Mouse (Mus musculus): ENCODE measurements at regions not wholly inside any gene's neighbourhood (a gene's known extent, or its start where the extent isn't known, plus 50 kb on each side); places are given as distances from the start of the nearest gene placed in this dataset.

- no peak for DNase-seq
These were observed 150.4 kb downstream of the Cryba4 start for GRCm38 (mm10) chr5:112101739-112102590.

GRCm38 (mm10) chr5:112110306-112110969, 141.9 kb downstream of the Cryba4 start:
- DNase-seq: peak; percentile 20 to 30

GRCm38 (mm10) chr5:112120766-112121165, 131.6 kb downstream of the Cryba4 start:
- no peak for DNase-seq

GRCm38 (mm10) chr5:112121554-112121953, 130.8 kb downstream of the Cryba4 start:
- DNase-seq: no peak

- no peak for DNase-seq
These were observed 129.7 kb downstream of the Cryba4 start for GRCm38 (mm10) chr5:112122581-112122980.

- DNase-seq: no peak
These were observed 125.1 kb downstream of the Cryba4 start for GRCm38 (mm10) chr5:112127171-112127570.

- DNase-seq: peak; percentile 10 to 24
These were observed 119.6 kb downstream of the Cryba4 start for GRCm38 (mm10) chr5:112132746-112133145.

- peak; percentile 51 to 56 for DNase-seq
These were observed 118.4 kb downstream of the Cryba4 start for GRCm38 (mm10) chr5:112133688-112134573.

- DNase-seq: no peak
These were observed 115.7 kb downstream of the Cryba4 start for GRCm38 (mm10) chr5:112136646-112137045.

GRCm38 (mm10) chr5:112138246-112138645, 114.1 kb downstream of the Cryba4 start:
- no peak for DNase-seq

GRCm38 (mm10) chr5:112142731-112143130, 109.6 kb downstream of the Cryba4 start:
- DNase-seq: peak; percentile 7 to 21

- no peak for DNase-seq
These were observed 108.2 kb downstream of the Cryba4 start for GRCm38 (mm10) chr5:112143993-112144621.

- DNase-seq: peak; percentile 80 to 83
These were observed 98.6 kb downstream of the Cryba4 start for GRCm38 (mm10) chr5:112153675-112154085.

GRCm38 (mm10) chr5:112154650-112155049, 97.7 kb downstream of the Cryba4 start:
- no peak for DNase-seq

- no peak for DNase-seq
These were observed 97.3 kb downstream of the Cryba4 start for GRCm38 (mm10) chr5:112155051-112155450.

GRCm38 (mm10) chr5:112156005-112156404, 96.3 kb downstream of the Cryba4 start:
- DNase-seq: no peak

GRCm38 (mm10) chr5:112166410-112167175, 85.7 kb downstream of the Cryba4 start:
- DNase-seq: no peak

- DNase-seq: no peak
These were observed 84.5 kb downstream of the Cryba4 start for GRCm38 (mm10) chr5:112167790-112168189.

GRCm38 (mm10) chr5:112171325-112171724, 81.0 kb downstream of the Cryba4 start:
- DNase-seq: no peak

- peak in 1 of 2 experiments; percentile 9 for DNase-seq
These were observed 72.9 kb downstream of the Cryba4 start for GRCm38 (mm10) chr5:112179213-112180057.
